8 mouse cellular contexts compared by ENCODE assay signal in genomic region chr4:126735382-126736000, GRCm38 (mm10). TPM values are rescaled to one million over a fixed set of nuclear protein-coding genes. Genes with fewer than 3 reads are reported as not detected.
A peak's percentile ranks its signal among the peaks of the same experiment; 100 is the strongest.
DNase-seq lines count a peak whose midpoint lies in the region; ATAC-seq lines count a peak whose summit lies in the region.

No protein-coding gene starts in this region.

- 0 out of 2 replicates have a peak, but pooled peaks have one; percentile 11 for ATAC-seq in heart, embryonic 11.5 days (replicated peaks; ENCODE audit: insufficient number of reproducible peaks, low FRiP score, low TSS enrichment)
- no peak; the same call in 1 of the 2 replicates for ATAC-seq in hindbrain, embryonic 13.5 days (ENCODE audit: low FRiP score)

- H3K9ac ChIP-seq in heart, embryonic 11.5 days (ENCODE audit: low read depth, low read length) = peak overlapping the region; percentile 22; the same call in 1 of the 2 replicates
- H3K9ac ChIP-seq in hindbrain, embryonic 13.5 days = 0 out of 2 replicates have a peak overlapping the region, but pooled peaks have one; percentile 49

- peaks cover 10% of the 10 kb centered on the region; the same call in 1 of the 2 replicates for H3K4me1 ChIP-seq in heart, embryonic 11.5 days (ENCODE audit: control insufficient read depth, insufficient read depth, low read length)
- peaks cover 31% of the 10 kb centered on the region for H3K4me1 ChIP-seq in hindbrain, embryonic 13.5 days (replicated peaks)
- H3K4me1 ChIP-seq in midbrain, embryonic 10.5 days = peaks cover 39% of the 10 kb centered on the region

- H3K27me3 ChIP-seq in heart, embryonic 11.5 days (ENCODE audit: control insufficient read depth, insufficient read depth, low read length) = peaks cover 81% of the 10 kb centered on the region
- peaks cover 100% of the 10 kb centered on the region for H3K27me3 ChIP-seq in hindbrain, embryonic 13.5 days
- H3K27me3 ChIP-seq in midbrain, embryonic 10.5 days (ENCODE audit: low read depth, poor library complexity, severe bottlenecking) = peaks cover 100% of the 10 kb centered on the region

- H3K27ac ChIP-seq in heart, embryonic 11.5 days (ENCODE audit: low read depth, low read length) = no peak overlapping the region
- no peak overlapping the region for H3K27ac ChIP-seq in hindbrain, embryonic 13.5 days
- H3K27ac ChIP-seq in midbrain, embryonic 10.5 days (replicated peaks) = peak overlapping the region; percentile 52

- DNase-seq in heart, adult 18-20 months = no peak
- DNase-seq in ZHBTc4 (ENCODE audit: low read depth, low spot score) = peak; percentile 58
- peak; percentile 61 for DNase-seq in midbrain, embryonic 10.5 days (ENCODE audit: low spot score)
- no peak for DNase-seq in right cerebral cortex, postnatal 10 days (ENCODE audit: low spot score in 2 of 2)
- DNase-seq in thymus, postnatal 14 days = no peak
- no peak for DNase-seq in layer of hippocampus, postnatal 14 days (ENCODE audit: low spot score in 2 of 2)

- no peaks in the 10 kb centered on the region for H3K9me3 ChIP-seq in heart, embryonic 11.5 days (replicated peaks; ENCODE audit: control insufficient read depth, low read length)
- H3K9me3 ChIP-seq in hindbrain, embryonic 13.5 days = no peaks in the 10 kb centered on the region
- H3K9me3 ChIP-seq in midbrain, embryonic 10.5 days (replicated peaks) = no peaks in the 10 kb centered on the region

- H3K36me3 ChIP-seq in heart, embryonic 11.5 days (ENCODE audit: control insufficient read depth, insufficient read depth, low read length) = no peaks in the 10 kb centered on the region
- H3K36me3 ChIP-seq in hindbrain, embryonic 13.5 days = no peaks in the 10 kb centered on the region
- no peaks in the 10 kb centered on the region for H3K36me3 ChIP-seq in midbrain, embryonic 10.5 days

- H3K4me3 ChIP-seq in heart, embryonic 11.5 days (ENCODE audit: low read depth, low read length) = peak overlapping the region; percentile 43
- peak overlapping the region; percentile 31 for H3K4me3 ChIP-seq in hindbrain, embryonic 13.5 days
- peak overlapping the region; percentile 45 for H3K4me3 ChIP-seq in midbrain, embryonic 10.5 days

- 2% methylated on average over 47 of the region's 62 CpGs for WGBS in heart, embryonic 11.5 days (ENCODE audit: insufficient replicate concordance)
- WGBS in hindbrain, embryonic 13.5 days = 2% methylated on average over 49 of the region's 62 CpGs
- 3% methylated on average over 60 of the region's 62 CpGs for WGBS in midbrain, embryonic 10.5 days

- peak overlapping the region; percentile 64 for H3K4me2 ChIP-seq in heart, embryonic 11.5 days
- peak overlapping the region; percentile 47 for H3K4me2 ChIP-seq in hindbrain, embryonic 13.5 days

RNA-seq across cellular contexts. Expression of gene Tfap2e, which starts 0.5 kb away (rescaled TPM):
- polyA plus RNA-seq in heart, embryonic 11.5 days (2014; fragmentation: Nextera tagmentation; extraction: Ambion mirVana) = not detected in 2 replicates
- not detected for total RNA-seq in heart, adult 18-20 months (2021)
- polyA plus RNA-seq in hindbrain, embryonic 13.5 days (2015; fragmentation: Nextera tagmentation; extraction: Ambion mirVana) = 0.38 and 0.54 TPM in 2 replicates
- 0.25 and 0.65 TPM in 2 replicates for polyA plus RNA-seq in midbrain, embryonic 10.5 days (2016; fragmentation: Nextera tagmentation; extraction: Ambion mirVana)
- total RNA-seq in layer of hippocampus, postnatal 14 days (2021) = not detected

RNA-seq across cellular contexts. Expression of gene Ncdn, which starts 17.7 kb away (rescaled TPM):
- polyA plus RNA-seq in heart, embryonic 11.5 days (2014; fragmentation: Nextera tagmentation; extraction: Ambion mirVana) = 19.3 and 20.4 TPM in 2 replicates
- 10 to 100 TPM; 15.8 to 17.1 TPM for total RNA-seq in heart, adult 18-20 months (2021)
- polyA plus RNA-seq in hindbrain, embryonic 13.5 days (2015; fragmentation: Nextera tagmentation; extraction: Ambion mirVana) = 83.8 and 90.2 TPM in 2 replicates
- polyA plus RNA-seq in midbrain, embryonic 10.5 days (2016; fragmentation: Nextera tagmentation; extraction: Ambion mirVana) = 33.5 and 38.1 TPM in 2 replicates
- 1,000 to 10,000 TPM; 1,231 to 1,244 TPM for total RNA-seq in layer of hippocampus, postnatal 14 days (2021)

RNA-seq across cellular contexts. Expression of gene AU040320, which starts 17.9 kb away (rescaled TPM):
- 20.7 and 24.2 TPM in 2 replicates for polyA plus RNA-seq in heart, embryonic 11.5 days (2014; fragmentation: Nextera tagmentation; extraction: Ambion mirVana)
- total RNA-seq in heart, adult 18-20 months (2021) = 10 to 100 TPM; 30.9 to 32.1 TPM
- 40.0 and 40.3 TPM in 2 replicates for polyA plus RNA-seq in hindbrain, embryonic 13.5 days (2015; fragmentation: Nextera tagmentation; extraction: Ambion mirVana)
- polyA plus RNA-seq in midbrain, embryonic 10.5 days (2016; fragmentation: Nextera tagmentation; extraction: Ambion mirVana) = 24.4 and 27.8 TPM in 2 replicates
- total RNA-seq in layer of hippocampus, postnatal 14 days (2021) = 10 to 100 TPM; 59.2 to 59.4 TPM

RNA-seq across cellular contexts. Expression of gene Psmb2, which starts 58.1 kb away (rescaled TPM):
- 411 and 434 TPM in 2 replicates for polyA plus RNA-seq in heart, embryonic 11.5 days (2014; fragmentation: Nextera tagmentation; extraction: Ambion mirVana)
- 100 to 1,000 TPM; 123 to 131 TPM for total RNA-seq in heart, adult 18-20 months (2021)
- 445 and 454 TPM in 2 replicates for polyA plus RNA-seq in hindbrain, embryonic 13.5 days (2015; fragmentation: Nextera tagmentation; extraction: Ambion mirVana)
- polyA plus RNA-seq in midbrain, embryonic 10.5 days (2016; fragmentation: Nextera tagmentation; extraction: Ambion mirVana) = 591 and 610 TPM in 2 replicates
- 100 to 1,000 TPM; 128 to 130 TPM for total RNA-seq in layer of hippocampus, postnatal 14 days (2021)

Comparison
In these comparisons a context has a peak if more than half of its experiments do, and no peak if none do; other contexts are left out.
1. DNase-seq: peak in ZHBTc4 (single experiment) and midbrain, embryonic 10.5 days (single experiment); none in heart, adult 18-20 months (0 of 2), right cerebral cortex, postnatal 10 days (0 of 2), thymus, postnatal 14 days (single experiment) and layer of hippocampus, postnatal 14 days (0 of 2).
2. Peak in every context shown above with its lines, with median percentiles within 50 percentile points of each other: H3K4me3 ChIP-seq.